Mouse (Mus musculus) kidney, postnatal 10 days (tissue): ENCODE results near the gene Spag9.

Experiments
- DNase-seq: peaks from one replicate; pipeline ENCODE4 v3.0.0; 2021; ENCODE audit warnings: mixed read lengths

The Spag9 gene

DNA sequence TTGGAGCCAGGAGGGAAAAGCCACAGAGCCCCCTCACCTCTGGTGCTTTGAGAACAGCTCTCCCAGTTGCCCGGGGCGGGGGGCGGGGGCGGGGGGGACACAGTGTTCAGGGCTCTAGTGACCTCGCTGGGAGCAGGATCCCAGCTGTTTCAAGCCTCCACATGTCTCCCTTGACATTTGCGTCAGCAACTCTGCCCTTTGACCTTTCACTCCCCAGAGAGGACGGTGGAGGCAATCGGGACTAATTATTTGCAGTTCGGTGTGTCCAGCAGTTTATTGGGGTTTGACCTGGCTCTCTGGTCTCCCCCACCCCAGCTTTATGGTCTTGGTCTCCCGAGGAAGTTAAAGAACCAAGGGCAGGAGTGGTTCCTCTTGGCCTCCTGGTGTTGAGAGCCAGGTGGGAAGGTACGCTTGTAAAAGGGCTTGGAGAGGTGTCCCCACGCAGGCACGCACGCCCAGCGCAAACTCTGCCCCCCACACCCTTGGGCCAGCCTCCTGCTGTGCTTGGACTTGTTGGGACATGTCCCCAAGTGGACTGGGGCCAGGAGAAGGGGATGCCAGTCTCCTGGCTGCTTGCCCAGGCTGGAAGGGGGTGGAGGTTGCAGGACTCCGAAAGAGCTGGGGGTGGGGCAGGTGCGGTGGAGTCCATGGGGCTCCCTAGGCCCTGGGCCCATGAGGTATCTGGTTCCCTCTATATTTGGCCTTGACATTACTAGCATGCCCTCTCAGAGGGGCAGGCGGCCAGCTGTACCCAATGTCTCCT lies 138.4 kb downstream of the Spag9 start:
- DNase-seq, result peak; percentile 93

DNA sequence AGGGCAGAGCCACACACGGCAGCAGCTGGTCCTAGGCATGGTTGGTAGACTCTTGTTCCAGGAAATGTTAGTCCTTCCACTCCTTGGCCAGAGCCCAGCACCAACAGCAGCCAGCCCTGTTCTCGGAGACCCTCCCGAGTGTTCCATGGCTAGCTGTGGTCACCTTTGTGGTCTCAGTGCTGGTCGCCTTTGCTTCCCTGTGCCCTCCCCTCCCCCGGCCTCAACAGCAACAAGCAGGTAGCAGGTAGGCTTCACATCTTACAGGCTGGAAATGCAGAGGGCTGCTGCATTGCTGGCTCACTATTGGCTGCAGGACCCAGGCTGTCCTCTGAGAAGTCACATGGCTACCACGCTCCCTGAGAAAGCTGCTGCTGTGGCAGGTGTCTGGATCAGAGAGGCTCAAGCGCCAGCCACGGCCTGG lies 139.7 kb downstream of the Spag9 start:
- peak; percentile 49 for DNase-seq

DNA sequence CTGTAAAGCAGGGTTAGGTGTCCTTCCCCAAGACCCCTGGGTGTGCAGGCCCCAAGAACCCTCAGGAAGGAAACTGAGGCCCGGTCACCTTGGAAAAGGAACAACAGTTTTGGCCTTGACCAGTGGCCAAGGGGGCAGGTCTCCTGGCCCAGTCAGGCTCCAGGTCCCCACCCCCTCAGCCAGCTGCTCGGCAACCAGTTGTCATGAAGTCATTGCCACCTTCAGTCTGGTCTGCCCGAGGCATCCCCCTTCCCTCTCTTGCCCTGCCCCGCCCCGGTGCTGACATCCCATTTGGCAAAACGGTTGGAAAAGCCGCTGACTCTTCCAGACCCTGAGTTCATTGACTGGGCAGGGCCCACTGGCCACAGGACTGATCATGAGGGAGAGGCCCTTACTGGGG lies 140.8 kb downstream of the Spag9 start:
- no peak for DNase-seq

DNA sequence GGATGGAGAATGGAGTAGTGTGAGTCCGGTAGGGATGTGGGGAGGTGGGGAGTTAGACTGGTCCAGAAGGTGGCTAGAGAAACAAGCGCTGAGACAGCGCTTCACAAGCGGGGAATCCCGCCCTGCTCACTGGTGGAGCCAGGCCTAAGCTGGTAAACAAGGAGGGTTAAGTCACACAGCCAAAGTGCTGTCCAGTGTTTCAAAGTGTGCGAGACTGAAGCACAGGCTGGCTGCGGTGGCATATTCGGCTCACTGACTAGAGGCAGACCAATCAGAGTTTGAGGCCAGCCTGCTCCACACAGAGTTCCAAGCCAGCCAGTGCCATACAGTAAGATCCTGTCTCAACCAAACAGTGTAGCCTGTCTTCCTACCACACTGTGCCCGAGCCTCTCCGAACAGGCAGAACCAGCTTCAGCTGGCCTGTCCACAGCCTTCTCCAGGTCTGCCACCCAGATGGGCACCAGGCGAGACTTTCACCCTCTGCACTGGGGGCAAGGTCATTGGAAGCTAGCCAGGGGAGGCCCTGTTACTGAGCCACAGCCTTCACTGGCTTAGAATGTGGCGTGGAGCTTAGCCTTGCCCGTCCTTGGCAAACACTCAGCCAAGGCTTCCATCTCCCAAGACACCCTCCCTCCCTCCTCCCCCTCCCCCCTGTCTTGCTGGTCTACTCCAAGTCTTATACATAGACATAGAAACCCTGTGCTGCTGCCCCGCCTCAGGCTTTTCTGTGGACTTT lies 141.6 kb downstream of the Spag9 start:
- peak; percentile 89 for DNase-seq

DNA sequence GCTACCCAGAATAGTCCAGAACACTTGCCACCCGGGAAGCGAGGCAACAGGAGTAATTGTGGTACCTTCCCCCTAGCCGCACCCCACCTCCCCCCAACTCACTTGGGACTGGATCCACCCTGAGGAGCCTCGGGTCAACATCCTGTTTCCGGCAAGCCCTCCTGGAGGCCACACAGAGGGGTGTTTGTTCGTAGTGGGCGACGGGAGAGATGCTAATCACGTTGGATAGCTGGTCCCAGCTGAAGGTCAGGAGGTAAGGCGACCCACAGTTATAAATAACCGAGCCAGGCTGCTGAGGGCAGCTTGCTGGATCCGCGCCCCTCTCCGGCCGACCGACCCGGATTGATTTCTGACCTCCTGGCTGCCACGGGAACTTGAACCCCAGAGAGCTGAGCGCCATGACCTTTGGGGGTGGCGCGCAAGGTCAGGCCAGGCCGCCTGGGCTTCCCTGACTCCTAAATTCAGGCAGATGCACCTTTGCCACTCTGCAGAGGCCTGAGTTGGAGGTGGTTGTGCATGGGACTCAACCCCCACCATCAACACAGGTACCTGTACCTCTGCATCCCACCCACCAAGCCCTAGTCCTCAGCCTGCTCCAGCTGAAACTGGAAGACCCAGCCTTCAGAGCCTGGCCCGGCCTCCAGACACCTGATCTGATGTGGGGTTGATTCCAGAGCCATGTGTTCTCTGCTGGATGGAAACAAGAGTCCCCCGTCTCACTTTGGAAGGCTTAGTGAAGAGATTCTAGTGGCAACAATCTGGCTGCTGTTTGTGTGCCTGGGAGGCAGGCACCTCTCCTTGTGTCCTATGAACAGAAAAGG lies 142.7 kb downstream of the Spag9 start:
- peak; percentile 55 for DNase-seq

DNA sequence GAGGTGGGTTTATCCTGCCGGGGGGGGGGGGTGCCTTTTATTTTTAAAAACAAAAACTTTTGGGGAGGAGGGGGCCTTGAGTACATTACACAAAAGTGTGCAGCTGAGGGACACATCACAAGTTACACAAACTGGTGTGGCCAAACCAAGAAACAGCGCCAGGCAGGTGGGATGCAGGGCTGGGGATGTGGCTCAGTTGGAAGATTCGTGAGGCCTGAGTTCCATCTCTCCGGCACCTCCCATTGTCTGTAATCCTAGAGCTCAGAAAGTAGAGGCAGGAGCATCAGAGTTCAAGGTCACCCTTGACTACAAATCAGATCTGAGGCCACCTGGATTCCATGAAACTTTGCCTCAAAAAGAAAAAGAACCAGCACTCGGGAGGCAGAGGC lies 143.3 kb downstream of the Spag9 start:
- DNase-seq, result no peak

DNA sequence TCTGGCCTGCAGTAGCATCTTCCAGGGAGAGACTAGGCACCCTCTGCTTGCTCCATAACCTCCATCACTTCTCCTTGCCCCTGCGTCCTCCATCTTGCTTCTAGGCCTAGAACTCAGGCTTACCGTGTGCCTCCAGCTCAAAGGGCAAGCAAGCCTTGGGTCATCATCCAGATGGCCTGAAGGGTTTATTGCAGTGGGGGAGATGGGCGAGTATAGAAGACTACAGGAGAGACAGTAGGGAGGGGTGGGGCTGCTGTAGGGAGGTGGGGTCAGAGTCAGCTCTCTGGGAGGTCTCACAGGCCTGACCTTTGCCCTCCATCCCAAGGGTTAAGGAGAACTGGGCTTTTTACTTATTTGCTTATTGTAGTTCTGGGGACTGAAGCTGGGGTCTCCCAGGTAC lies 144.6 kb downstream of the Spag9 start:
- no peak for DNase-seq

DNA sequence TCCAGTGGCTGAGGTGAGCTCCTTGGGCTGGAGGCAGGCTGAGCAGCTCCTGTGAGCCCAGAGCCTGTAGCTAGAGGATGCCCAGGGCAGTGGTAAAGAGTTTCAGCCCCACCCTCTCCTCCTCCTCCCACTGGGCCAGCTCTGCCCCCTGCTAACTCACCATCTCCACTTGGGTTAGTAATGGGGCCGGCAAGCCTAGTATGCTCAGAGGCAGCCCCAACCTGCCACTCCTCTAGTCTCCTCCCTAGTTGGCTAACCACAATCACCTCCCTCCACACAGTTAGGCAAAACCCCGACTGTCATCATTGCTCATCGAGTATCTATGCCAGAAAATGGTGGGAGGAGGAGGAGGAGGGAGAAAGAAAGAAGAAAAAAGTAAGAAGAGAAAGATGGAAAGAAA lies 145.7 kb downstream of the Spag9 start:
- DNase-seq, result no peak

DNA sequence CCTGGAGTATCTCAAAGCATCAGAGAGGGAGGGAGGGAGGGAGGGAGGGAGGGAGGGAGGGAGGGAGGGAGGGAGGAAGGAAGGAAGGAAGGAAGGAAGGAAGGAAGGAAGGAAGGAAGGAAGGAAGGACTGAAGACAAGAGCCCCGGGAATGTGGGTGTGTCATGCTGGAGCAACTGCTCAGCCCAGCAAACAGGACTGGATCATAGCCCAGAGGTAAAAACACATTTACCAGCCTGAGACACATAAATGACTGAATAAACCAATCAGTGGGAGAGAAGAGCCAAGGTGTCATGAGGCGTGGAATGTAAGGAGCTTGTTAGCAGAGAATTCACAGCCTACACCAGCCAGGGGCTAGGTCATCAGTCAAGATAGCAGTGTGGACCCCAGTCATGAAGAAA lies 147.4 kb downstream of the Spag9 start:
- no peak for DNase-seq

DNA sequence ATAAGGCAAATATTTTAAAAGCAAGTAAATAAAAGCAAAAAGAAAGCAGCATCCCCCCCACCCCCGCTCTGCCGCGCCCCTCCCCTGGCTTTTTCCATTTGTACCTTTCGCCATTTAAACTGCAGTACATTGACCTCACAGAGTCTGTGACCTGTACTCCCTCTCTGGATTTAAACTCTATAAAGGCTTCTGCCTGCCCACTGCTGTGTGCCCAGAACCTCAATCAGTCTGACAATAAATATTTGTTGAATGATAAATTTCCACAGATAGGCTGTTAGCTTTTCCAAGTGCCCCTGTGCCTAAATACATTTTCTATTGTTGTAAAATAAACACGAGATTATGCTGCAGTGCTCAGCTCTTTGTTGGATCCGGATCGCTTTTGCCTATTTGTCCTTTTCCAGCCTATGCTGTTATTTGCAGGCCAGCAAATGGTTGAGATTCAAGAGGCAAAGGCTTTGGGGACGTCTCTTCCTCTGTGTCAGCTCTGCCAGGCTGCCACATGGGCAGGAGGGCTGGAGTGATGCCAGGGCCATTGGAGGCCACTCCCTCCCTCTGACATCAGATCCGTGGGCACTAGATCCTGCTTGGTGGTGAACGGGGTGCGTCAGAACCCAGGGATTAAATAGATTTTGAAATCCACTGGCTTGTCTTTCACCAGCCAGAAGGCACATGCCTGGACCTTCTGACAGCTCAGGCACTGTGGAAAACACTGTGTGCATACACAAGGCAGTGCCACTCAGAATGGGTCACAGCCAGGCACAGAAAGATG lies 149.1 kb downstream of the Spag9 start:
- peak; percentile 83 for DNase-seq

DNA sequence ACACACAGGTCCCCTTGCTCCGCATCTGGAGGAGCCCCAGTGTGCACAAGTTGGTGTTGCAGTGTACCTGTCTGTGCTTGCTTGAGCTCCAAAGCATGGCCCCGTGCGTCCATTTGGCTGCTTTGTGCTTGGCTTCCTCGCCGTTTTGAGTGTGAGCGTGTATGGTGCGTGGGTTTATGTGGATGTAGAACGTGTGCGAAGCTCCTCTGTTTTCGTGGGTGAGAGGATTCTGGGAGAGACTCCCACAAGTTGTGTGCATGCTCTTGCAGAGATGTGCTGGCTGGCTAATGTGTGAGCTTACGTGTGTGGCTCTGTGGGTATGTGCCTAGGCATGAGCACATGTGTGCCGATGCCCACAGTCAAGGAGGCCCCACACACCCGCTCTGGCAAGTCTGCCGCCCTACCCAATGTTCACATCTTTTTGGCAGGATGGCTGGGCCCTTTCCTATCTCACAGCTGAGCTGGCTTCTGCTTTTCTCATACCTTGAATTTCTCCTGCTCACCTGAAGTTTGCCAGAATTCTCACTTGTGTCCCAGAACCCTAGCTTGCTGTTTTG lies 150.2 kb downstream of the Spag9 start:
- DNase-seq, result no peak

DNA sequence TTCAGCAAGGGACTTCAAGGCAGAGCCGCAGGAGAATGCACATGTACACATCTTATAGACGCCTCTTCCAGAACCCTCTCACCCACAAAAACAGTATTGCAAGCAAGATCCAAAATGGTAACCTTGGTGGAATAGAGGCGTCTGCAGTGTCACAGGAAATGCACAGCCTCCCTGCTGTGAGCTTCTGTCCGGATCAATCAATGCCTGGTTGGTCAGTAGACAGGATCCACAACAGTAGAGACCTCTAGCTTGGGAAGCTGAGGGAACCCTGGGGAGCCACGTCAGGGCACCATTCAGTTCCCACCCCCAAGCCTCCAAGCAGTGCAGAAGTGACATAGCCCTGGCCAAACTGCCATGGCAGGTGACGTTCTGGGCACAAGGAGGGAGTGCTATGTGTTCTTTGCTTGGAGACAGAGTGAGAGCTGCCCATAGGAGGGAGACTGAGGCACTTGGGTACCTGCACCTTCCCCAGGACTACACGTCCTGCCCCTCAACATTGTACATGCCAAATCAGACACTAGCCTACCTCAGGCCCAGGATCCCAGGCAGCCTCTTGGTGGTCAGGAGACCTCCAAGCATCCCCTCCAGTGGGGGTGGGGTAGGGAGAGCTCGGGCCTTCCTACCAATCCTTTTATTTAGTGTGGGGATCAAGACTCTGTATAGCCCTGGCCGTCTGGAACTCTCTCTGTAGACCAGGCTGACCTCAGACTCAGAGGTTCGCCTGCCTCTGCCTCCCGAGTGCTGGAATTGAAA lies 151.0 kb downstream of the Spag9 start:
- DNase-seq, result no peak

DNA sequence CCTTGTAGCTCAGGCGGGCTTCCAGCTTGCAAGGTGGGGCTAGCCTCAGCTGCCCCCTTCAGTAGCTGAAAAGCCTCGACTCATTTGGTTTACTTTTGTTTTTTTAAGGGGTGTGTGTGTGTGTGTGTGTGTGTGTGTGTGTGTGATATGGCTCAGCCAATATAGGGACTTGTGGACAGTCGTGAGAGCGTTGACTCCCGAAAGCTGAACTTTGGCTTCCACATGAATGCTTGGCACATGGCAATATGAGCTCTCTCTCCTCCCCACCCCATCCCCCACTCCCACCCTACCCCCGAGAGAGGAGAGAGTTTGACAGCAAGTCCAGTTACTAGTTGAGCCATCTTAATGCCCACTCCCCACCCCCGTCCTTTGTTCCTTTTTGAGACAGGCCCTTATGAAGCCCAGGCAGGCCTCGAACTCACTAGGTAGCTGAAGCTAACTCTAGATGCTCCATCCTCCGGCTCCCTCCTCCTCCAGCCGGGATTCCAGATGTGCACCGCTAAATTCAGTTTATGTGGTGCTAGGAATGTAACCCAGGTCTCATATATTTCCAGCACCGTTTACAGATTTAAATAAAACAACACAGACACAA lies 152.3 kb downstream of the Spag9 start:
- no peak for DNase-seq

DNA sequence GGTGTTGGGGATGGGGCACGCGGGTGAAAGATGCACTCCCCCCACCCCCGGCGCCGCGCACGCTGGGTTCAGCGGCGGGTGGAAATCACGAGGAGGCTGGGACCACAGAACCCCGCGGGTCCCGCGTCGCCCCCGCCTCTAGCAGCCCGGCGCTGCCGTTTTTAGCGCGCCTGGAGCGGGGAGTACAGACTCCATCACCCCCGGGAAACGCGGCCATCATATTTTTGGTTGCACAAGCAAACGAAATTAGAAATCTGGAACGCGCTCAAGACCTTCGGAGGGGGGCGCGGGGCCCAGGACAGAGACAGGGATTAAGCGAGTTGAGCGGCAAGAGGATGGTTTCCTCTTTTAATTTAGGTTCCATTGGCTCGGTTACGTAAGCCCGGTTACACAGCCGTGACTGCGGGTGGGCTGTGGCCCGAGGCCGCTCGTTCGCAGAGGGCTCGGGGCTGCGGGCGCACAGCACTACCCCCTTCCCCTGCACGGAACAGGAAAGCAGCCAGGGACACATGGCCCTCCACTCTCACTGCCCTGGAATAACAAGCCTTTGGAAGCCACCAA lies 153.1 kb downstream of the Spag9 start:
- DNase-seq, result peak; percentile 49

DNA sequence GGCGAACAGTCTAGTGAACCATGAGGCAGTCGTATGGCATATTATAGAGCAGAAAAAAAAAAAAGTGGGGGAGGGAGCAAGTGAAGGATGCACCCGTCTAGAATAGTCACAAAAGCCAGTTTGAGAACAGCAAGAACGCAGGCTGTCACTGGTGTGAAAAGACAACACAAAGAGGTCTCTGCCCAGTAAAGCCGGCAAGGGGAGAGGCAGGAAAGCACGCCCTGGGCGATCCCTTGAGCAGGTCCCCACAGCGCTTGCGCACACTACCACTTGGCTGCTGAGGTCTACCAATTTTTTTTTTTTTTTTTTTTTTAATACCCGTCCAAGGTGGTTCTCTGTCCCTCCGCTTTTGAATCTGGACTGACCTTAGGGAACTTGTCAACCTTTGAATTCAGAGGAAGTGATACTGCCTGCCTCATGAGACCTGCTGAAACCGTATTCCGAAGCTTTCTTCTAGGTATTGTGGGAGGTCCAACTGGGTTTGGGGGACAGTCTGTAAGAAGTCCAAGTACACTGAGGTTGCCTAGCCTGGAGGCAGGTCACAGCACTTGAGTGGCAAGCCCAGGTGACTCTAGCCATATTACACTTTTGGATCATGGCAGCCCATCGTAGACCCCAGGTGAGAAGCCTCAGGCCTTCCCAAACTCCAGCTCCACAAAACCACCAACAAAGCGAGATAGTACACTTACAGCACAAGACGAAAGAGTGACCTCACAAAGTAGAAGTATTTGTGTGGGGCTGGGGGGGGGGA lies 153.8 kb downstream of the Spag9 start:
- DNase-seq, result peak; percentile 56

DNA sequence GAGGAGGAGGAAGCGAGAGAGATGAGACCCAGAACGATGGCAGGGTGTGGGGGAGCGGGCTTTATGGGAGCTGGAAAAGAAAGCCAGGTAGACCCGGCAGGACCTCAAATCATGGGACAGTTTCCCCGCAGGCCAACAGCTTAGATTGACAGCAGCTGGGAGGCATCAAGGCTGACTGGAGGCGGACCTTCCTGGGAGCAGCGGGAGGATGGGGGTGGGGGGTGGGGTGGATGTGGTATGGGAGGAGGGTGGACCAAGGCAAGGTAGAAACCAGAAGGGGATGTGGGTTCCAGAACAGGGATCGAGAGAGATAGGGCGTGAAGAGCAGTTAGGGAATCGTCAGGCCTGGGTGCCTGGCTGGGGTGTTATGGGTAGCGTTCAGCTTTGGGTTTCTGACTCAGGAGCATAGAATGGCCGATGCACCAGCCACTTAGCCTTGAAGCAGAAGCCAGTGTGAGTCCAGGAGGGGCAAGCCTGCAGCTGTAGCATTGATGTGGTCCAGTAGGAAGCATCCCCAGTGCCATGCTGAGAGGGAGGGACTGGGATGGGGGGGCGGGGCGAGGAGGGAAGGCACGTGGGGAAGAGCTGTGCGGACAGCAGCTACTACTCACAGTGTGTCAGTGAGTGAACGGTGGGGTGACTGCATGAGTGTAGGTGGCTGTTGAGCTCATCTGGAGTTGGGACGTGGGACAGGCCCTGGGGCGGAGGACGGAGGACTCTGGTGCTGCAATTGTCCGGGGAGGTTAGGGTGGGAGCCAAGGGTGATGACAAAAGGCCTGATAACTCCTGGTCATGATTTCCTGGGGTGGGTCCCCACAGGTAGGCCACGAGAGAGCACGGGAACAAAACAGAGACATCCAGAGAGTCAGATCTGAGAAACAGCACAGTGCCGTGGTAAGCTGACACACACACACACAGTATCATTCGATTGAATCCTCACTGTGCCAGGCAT lies 154.9 kb downstream of the Spag9 start:
- DNase-seq, result no peak

DNA sequence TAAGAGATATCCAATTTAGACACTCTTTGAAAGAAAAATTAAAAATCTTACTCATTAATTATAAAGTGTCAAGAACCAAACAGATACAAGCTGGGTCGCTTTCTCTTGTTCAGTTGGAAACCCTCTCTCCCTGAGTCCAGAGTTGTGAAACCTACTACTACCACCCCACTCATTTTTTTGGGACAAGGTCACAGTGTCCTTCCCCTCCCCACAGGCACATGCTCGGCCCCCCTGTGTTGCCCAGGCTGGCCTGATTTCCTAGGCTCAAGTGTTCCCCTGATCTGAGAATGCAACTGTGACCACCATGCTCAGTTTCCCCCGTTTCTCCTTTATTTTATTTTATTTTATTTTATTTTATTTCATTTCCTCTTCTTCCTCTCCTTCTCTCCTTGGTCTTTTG lies 158.3 kb downstream of the Spag9 start:
- DNase-seq, result no peak

DNA sequence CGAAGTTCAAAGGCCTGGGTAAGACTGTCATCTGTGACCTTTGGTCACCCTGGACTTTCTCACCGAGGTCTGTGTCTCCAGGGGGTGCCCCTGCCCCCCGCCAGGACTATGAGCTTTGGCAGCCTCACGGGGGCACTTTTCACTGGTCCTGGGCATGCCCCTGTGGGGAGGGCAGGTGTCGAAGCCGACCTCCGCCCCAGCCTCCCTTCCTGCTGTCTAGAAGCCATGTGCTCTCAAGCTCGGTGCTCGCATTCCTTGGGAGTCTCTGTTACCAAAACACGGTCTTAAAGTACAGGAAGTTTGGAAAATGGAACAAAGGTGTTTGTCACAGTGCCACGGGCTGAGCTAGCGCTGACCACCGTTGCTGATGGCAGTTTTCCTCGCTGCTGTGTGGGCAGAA lies 162.6 kb downstream of the Spag9 start:
- peak; percentile 79 for DNase-seq
